Mouse (Mus musculus) forebrain, embryonic 11.5 days (tissue): ENCODE data around the gene Trex1. TPM values are rescaled to one million over a fixed set of nuclear protein-coding genes. Genes with fewer than 3 reads are reported as not detected.

ENCODE experiments used
- ATAC-seq: fragments of 200-750 bp; cut with Nextera tagmentation; replicated peaks from 2 replicates; pipeline ENCODE4 v1.8.0; 2017; ENCODE audit warnings: moderate TSS enrichment; ENCODE audit not compliant: low FRiP score
- DNase-seq: peaks from one replicate; pipeline ENCODE4 v3.0.0-alpha.2; 2017; ENCODE audit warnings: low spot score
- H3K27ac ChIP-seq: fragments of 300-500 bp; sonication (generic); 2 replicates; pipeline ENCODE4 v1.5.1; 2014; ENCODE audit warnings: low read depth, low read length
- H3K27me3 ChIP-seq: fragments of 300-500 bp; sonication (generic); 2 replicates; pipeline ENCODE4 v1.6.1; 2014; ENCODE audit warnings: mild to moderate bottlenecking, low read length, mixed read lengths; ENCODE audit not compliant: control insufficient read depth, insufficient read depth
- H3K36me3 ChIP-seq: fragments of 300-500 bp; sonication (generic); 2 replicates; pipeline ENCODE4 v1.6.1; 2014; ENCODE audit warnings: mild to moderate bottlenecking, low read length, moderate library complexity, mixed read lengths; ENCODE audit not compliant: control insufficient read depth, insufficient read depth
- H3K4me1 ChIP-seq: fragments of 300-500 bp; sonication (generic); replicated peaks from 2 replicates; pipeline ENCODE4 v1.6.1; 2014; ENCODE audit warnings: low read length, mixed read lengths; ENCODE audit not compliant: control insufficient read depth, insufficient read depth
- H3K4me2 ChIP-seq: fragments of 300-500 bp; sonication (generic); 2 replicates; pipeline ENCODE4 v1.6.1; 2014; ENCODE audit warnings: low read depth, mild to moderate bottlenecking, low read length, moderate library complexity, mixed read lengths; ENCODE audit not compliant: severe bottlenecking
- H3K4me3 ChIP-seq: fragments of 300-500 bp; sonication (generic); 2 replicates; pipeline ENCODE4 v1.5.1; 2014; ENCODE audit warnings: low read depth, low read length
- H3K9ac ChIP-seq: fragments of 300-500 bp; sonication (generic); 2 replicates; pipeline ENCODE4 v1.6.1; 2014; ENCODE audit warnings: low read length
- H3K9me3 ChIP-seq: fragments of 300-500 bp; sonication (generic); 2 replicates; pipeline ENCODE4 v1.6.1; 2016; ENCODE audit warnings: low read length, mixed read lengths; ENCODE audit not compliant: control insufficient read depth
- WGBS: fragments of 180-500 bp; shearing (Covaris S2); extraction: QIAGEN DNeasy Blood & Tissue Kit; methylation state at CpG from one replicate; pipeline ENCODE4 v1.1.7; 2014; 5-methylcytosine and 5-hydroxymethylcytosine counted together
- polyA plus RNA-seq: library from polyadenylated mRNA; unstranded; fragments of >200 nt; fragmentation: Nextera tagmentation; extraction: Ambion mirVana; gene quantifications from 2 replicates; pipeline ENCODE4 v1.2.1, GENCODE M21; 2014

Trex1 gene
- polyA plus RNA-seq, 1 experiment from 2014 or later, result 5.9 TPM

GRCm38 (mm10) chr9:109028421-109028820, 31.1 kb downstream of the Trex1 start:
- H3K4me1 ChIP-seq, result no peaks in the 10 kb centered on the region
- no peaks in the 10 kb centered on the region for H3K36me3 ChIP-seq
- no peaks in the 10 kb centered on the region for H3K9me3 ChIP-seq
- no peak overlapping the region for H3K27ac ChIP-seq
- no peak overlapping the region for H3K4me3 ChIP-seq
- DNase-seq, result no peak
- 89% methylated on average over 3 of the region's 3 CpGs for WGBS
- H3K27me3 ChIP-seq, result no peaks in the 10 kb centered on the region
- H3K4me2 ChIP-seq, result no peak overlapping the region
- H3K9ac ChIP-seq, result no peak overlapping the region
- no peak for ATAC-seq

GRCm38 (mm10) chr9:109027521-109027920, 32.0 kb downstream of the Trex1 start:
- 90% methylated on average over 8 of the region's 8 CpGs for WGBS
- H3K4me1 ChIP-seq, result no peaks in the 10 kb centered on the region
- H3K27me3 ChIP-seq, result no peaks in the 10 kb centered on the region
- DNase-seq (no peak), ATAC-seq (no peak)
- H3K4me2 ChIP-seq, result no peak overlapping the region
- H3K9ac ChIP-seq, result no peak overlapping the region
- no peaks in the 10 kb centered on the region for H3K36me3 ChIP-seq
- H3K9me3 ChIP-seq, result no peaks in the 10 kb centered on the region
- H3K27ac ChIP-seq, result no peak overlapping the region
- no peak overlapping the region for H3K4me3 ChIP-seq

- no peak overlapping the region for H3K4me3 ChIP-seq
- no peaks in the 10 kb centered on the region for H3K36me3 ChIP-seq
- DNase-seq (no peak), ATAC-seq (no peak)
- no peaks in the 10 kb centered on the region for H3K4me1 ChIP-seq
- no peaks in the 10 kb centered on the region for H3K9me3 ChIP-seq
- WGBS, result 91% methylated on average over 17 of the region's 17 CpGs
- H3K4me2 ChIP-seq, result no peak overlapping the region
- no peak overlapping the region for H3K27ac ChIP-seq
- no peak overlapping the region for H3K9ac ChIP-seq
- H3K27me3 ChIP-seq, result no peaks in the 10 kb centered on the region
These were observed 36.5 kb downstream of the Trex1 start for GRCm38 (mm10) chr9:109022866-109023685.

- no peaks in the 10 kb centered on the region for H3K27me3 ChIP-seq
- no peak for DNase-seq
- H3K4me2 ChIP-seq, result no peak overlapping the region
- H3K27ac ChIP-seq, result no peak overlapping the region
- no peak overlapping the region for H3K4me3 ChIP-seq
- 90% methylated on average over 4 of the region's 4 CpGs for WGBS
- H3K4me1 ChIP-seq, result no peaks in the 10 kb centered on the region
- ATAC-seq, result no peak
- H3K36me3 ChIP-seq, result no peaks in the 10 kb centered on the region
- H3K9ac ChIP-seq, result no peak overlapping the region
- H3K9me3 ChIP-seq, result no peaks in the 10 kb centered on the region
These were observed 38.1 kb downstream of the Trex1 start for GRCm38 (mm10) chr9:109021428-109021827.

- ATAC-seq, result no peak
- Histone ChIP-seq H3K4me1 (no peaks in the 10 kb centered on the region), H3K27me3 (no peaks in the 10 kb centered on the region), H3K9me3 (no peaks in the 10 kb centered on the region), H3K27ac (no peak overlapping the region), H3K4me2 (no peak overlapping the region), H3K36me3 (no peaks in the 10 kb centered on the region), H3K4me3 (no peak overlapping the region), H3K9ac (no peak overlapping the region)
- no peak for DNase-seq
- WGBS, result 76% methylated on average over 11 of the region's 11 CpGs
These were observed 42.4 kb downstream of the Trex1 start for GRCm38 (mm10) chr9:109016973-109017604.

- no peaks in the 10 kb centered on the region for H3K4me1 ChIP-seq
- H3K4me2 ChIP-seq, result no peak overlapping the region
- 83% methylated on average over 8 of the region's 8 CpGs for WGBS
- H3K9ac ChIP-seq, result no peak overlapping the region
- H3K27ac ChIP-seq, result no peak overlapping the region
- H3K9me3 ChIP-seq, result no peaks in the 10 kb centered on the region
- ATAC-seq (no peak), DNase-seq (no peak)
- no peak overlapping the region for H3K4me3 ChIP-seq
- no peaks in the 10 kb centered on the region for H3K27me3 ChIP-seq
- H3K36me3 ChIP-seq, result no peaks in the 10 kb centered on the region
These were observed 44.1 kb downstream of the Trex1 start for GRCm38 (mm10) chr9:109015397-109015796.

- no peak for ATAC-seq
- Histone ChIP-seq H3K9me3 (no peaks in the 10 kb centered on the region), H3K27ac (no peak overlapping the region), H3K4me1 (no peaks in the 10 kb centered on the region; the same call in 1 of the 2 replicates), H3K4me3 (no peak overlapping the region), H3K27me3 (no peaks in the 10 kb centered on the region), H3K9ac (no peak overlapping the region), H3K4me2 (no peak overlapping the region), H3K36me3 (no peaks in the 10 kb centered on the region)
- 92% methylated on average over 14 of the region's 14 CpGs for WGBS
- DNase-seq, result no peak
These were observed 49.2 kb downstream of the Trex1 start for GRCm38 (mm10) chr9:109010316-109010690.

GRCm38 (mm10) chr9:109009636-109010315, 49.8 kb downstream of the Trex1 start:
- no peak overlapping the region for H3K4me2 ChIP-seq
- ATAC-seq, result no peak
- H3K27me3 ChIP-seq, result no peaks in the 10 kb centered on the region
- H3K4me1 ChIP-seq, result no peaks in the 10 kb centered on the region; the same call in 1 of the 2 replicates
- no peak for DNase-seq
- H3K9ac ChIP-seq, result no peak overlapping the region
- WGBS, result 66% methylated on average over 17 of the region's 17 CpGs
- H3K36me3 ChIP-seq, result no peaks in the 10 kb centered on the region
- H3K9me3 ChIP-seq, result no peaks in the 10 kb centered on the region
- no peak overlapping the region for H3K4me3 ChIP-seq
- no peak overlapping the region for H3K27ac ChIP-seq
